Mouse (Mus musculus) midbrain, embryonic 16.5 days (tissue): Measurements from ENCODE around the gene Ppp2r5c. TPM values are rescaled to one million over a fixed set of nuclear protein-coding genes. Genes with fewer than 3 reads are reported as not detected.
A peak's percentile ranks its signal among the peaks of the same experiment; 100 is the strongest.

ENCODE experiments used
- ATAC-seq: fragments of 200-750 bp; cut with Nextera tagmentation; 2 replicates; pipeline ENCODE4 v1.8.0; 2017; ENCODE audit warnings: moderate TSS enrichment
- H3K27ac ChIP-seq: fragments of 300-500 bp; sonication (generic); 2 replicates; pipeline ENCODE4 v1.5.1; 2014; ENCODE audit warnings: mild to moderate bottlenecking, low read length, mixed read lengths
- H3K27me3 ChIP-seq: fragments of 300-500 bp; sonication (generic); 2 replicates; pipeline ENCODE4 v1.6.1; 2014; ENCODE audit warnings: low read depth, low read length, mixed read lengths; ENCODE audit not compliant: control insufficient read depth, insufficient read depth
- H3K36me3 ChIP-seq: fragments of 300-500 bp; sonication (generic); 2 replicates; pipeline ENCODE4 v1.6.1; 2014; ENCODE audit warnings: mild to moderate bottlenecking, low read length, moderate library complexity, mixed read lengths; ENCODE audit not compliant: control insufficient read depth, insufficient read depth
- H3K4me1 ChIP-seq: fragments of 300-500 bp; sonication (generic); 2 replicates; pipeline ENCODE4 v1.6.1; 2014; ENCODE audit warnings: mild to moderate bottlenecking, low read length, mixed read lengths; ENCODE audit not compliant: control insufficient read depth, insufficient read depth
- H3K4me2 ChIP-seq: fragments of 300-500 bp; sonication (generic); 2 replicates; pipeline ENCODE4 v1.6.1; 2014; ENCODE audit warnings: mild to moderate bottlenecking, low read length, mixed read lengths
- H3K4me3 ChIP-seq: fragments of 300-500 bp; sonication (generic); 2 replicates; pipeline ENCODE4 v1.5.1; 2014; ENCODE audit warnings: low read depth, mild to moderate bottlenecking, low read length, moderate library complexity, mixed read lengths
- H3K9ac ChIP-seq: fragments of 300-500 bp; sonication (generic); 2 replicates; pipeline ENCODE4 v1.6.1; 2014; ENCODE audit warnings: low read depth, low read length, mixed read lengths
- H3K9me3 ChIP-seq: fragments of 300-500 bp; sonication (generic); replicated peaks from 2 replicates; pipeline ENCODE4 v1.6.1; 2014; ENCODE audit warnings: mild to moderate bottlenecking, low read length, mixed read lengths; ENCODE audit not compliant: control insufficient read depth, poor library complexity, severe bottlenecking
- WGBS: fragments of 180-500 bp; shearing (Covaris S2); extraction: QIAGEN DNeasy Blood & Tissue Kit; methylation state at CpG from one replicate; pipeline ENCODE4 v1.1.7; 2014; 5-methylcytosine and 5-hydroxymethylcytosine counted together
- polyA plus RNA-seq: library from polyadenylated mRNA; unstranded; fragments of >200 nt; fragmentation: Nextera tagmentation; extraction: Ambion mirVana; gene quantifications from 2 replicates; pipeline ENCODE4 v1.2.1, GENCODE M21; 2015

The Ppp2r5c gene
- polyA plus RNA-seq, 1 experiment from 2014 or later = 144 TPM

DNA sequence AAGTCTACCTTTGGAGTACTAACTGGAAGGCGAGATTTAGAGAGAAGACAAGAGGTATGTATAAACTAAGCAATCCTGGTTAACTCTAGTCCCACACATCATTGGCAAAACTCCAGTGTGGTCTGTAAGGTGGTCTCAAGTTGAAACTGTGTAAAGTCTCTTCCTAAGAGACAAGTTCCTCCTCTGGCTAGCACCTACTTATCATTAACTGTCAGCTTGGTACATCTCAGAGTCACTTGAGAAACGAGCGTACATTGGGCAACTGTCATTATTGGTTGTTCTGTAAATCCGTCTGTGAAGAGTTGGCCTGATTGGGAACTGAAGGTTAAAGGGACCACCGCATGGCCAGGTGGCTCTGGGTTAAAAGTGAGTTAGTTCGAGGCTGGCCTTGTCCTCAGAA, 141.7 kb downstream of the Ppp2r5c start:
- ATAC-seq = no peak
- H3K4me1 ChIP-seq = peaks cover 15% of the 10 kb centered on the region
- no peaks in the 10 kb centered on the region for H3K9me3 ChIP-seq

DNA sequence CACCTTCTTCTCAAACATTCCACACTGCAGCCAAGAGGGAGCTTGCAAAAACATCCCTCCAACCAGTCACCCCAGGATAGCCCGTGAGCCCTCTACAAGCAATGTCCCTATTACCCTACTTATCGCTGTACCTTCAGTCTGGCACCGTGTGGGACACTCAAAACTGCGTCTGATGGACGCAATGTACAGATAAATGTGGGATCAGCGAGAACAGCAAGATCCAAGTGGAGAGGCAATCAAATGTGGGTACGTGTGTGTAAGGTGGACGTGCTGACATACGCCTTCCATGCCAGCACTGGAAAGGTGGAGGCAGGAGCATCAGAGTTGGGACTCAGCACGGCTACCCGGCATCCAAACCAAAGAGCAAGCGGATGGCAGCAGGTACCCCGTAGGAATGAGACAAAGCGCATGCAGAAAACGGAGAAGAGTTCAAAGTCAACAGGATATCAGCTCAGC, 143.9 kb downstream of the Ppp2r5c start:
- 2% methylated on average over 15 of the region's 15 CpGs for WGBS
- Histone ChIP-seq H3K9me3 (no peaks in the 10 kb centered on the region), H3K27me3 (no peaks in the 10 kb centered on the region), H3K9ac (peak overlapping the region; percentile 83), H3K4me1 (peaks cover 15% of the 10 kb centered on the region), H3K4me3 (peak overlapping the region; percentile 80), H3K4me2 (peak overlapping the region; percentile 72), H3K36me3 (no peaks in the 10 kb centered on the region), H3K27ac (peak overlapping the region; percentile 97)
- ATAC-seq = no peak; the same call in 1 of the 2 replicates

More for the DNA sequence above, 141.7 kb downstream of the Ppp2r5c start:
- H3K36me3 ChIP-seq = no peaks in the 10 kb centered on the region
- WGBS = 78% methylated on average over 6 of the region's 6 CpGs
- H3K27ac ChIP-seq = no peak overlapping the region
- H3K4me2 ChIP-seq = no peak overlapping the region
- H3K4me3 ChIP-seq = no peak overlapping the region
- no peaks in the 10 kb centered on the region for H3K27me3 ChIP-seq
- H3K9ac ChIP-seq = no peak overlapping the region

- ATAC-seq = peak; percentile 95
Measured at GRCm38 (mm10) chr12:110591260-110591883, 144.5 kb downstream of the Ppp2r5c start.

DNA sequence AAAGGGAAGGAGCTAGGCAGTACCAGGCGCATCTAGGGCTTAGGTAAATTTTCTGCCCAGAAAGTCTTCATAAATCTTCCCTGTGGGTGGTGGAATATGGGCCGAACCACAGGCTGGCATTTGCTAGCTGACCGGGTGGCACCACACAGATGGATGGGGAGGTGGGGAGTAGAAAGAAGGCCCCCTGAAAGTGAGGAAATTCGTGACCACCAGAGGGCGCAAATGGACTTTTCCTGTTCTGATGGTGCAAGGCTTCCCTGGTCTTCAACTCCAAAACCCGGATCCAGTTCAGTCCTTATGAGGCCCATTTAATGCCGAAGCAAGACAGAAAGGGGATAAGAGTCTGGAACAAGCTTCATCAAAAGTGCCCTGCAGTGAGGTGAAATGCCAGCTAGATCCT, 151.6 kb downstream of the Ppp2r5c start:
- peaks cover 23% of the 10 kb centered on the region for H3K4me1 ChIP-seq
- H3K36me3 ChIP-seq = no peaks in the 10 kb centered on the region
- H3K9ac ChIP-seq = no peak overlapping the region
- no peaks in the 10 kb centered on the region for H3K9me3 ChIP-seq
- no peaks in the 10 kb centered on the region for H3K27me3 ChIP-seq
- ATAC-seq = no peak
- no peak overlapping the region for H3K4me2 ChIP-seq
- no peak overlapping the region for H3K27ac ChIP-seq
- no peak overlapping the region for H3K4me3 ChIP-seq
- 7% methylated on average over 7 of the region's 7 CpGs for WGBS

More at GRCm38 (mm10) chr12:110591260-110591883, 144.5 kb downstream of the Ppp2r5c start:
- Histone ChIP-seq H3K4me1 (peaks cover 15% of the 10 kb centered on the region), H3K27me3 (no peaks in the 10 kb centered on the region), H3K27ac (peak overlapping the region; percentile 97), H3K4me2 (peak overlapping the region; percentile 90), H3K36me3 (no peaks in the 10 kb centered on the region), H3K9ac (peak overlapping the region; percentile 83), H3K9me3 (no peaks in the 10 kb centered on the region), H3K4me3 (peak overlapping the region; percentile 80)
- WGBS = under 1% methylated on average over 56 of the region's 56 CpGs

DNA sequence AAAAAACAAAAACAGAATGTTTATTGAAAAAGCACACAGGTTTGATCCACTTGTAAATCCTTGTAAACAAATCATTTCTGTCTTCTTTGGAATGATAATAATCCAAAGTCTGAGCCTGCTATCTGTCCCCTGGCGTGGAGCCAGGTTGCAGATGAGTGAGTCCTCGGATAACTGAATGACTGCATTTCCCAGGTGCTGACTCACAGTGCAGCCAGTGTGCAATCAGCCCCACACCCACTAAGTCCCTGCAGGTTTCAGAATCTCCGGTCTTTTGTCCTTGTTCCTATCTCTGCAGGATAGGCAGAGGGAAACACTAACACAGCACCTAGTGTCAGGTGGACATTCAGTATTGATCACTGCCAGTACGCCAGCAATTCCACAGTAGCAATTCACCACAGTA, 152.9 kb downstream of the Ppp2r5c start:
- Histone ChIP-seq H3K36me3 (no peaks in the 10 kb centered on the region), H3K27ac (no peak overlapping the region), H3K9me3 (no peaks in the 10 kb centered on the region), H3K4me2 (peak overlapping the region; percentile 96; the same call in 1 of the 2 replicates), H3K4me3 (no peak overlapping the region), H3K4me1 (peaks cover 34% of the 10 kb centered on the region), H3K9ac (peak overlapping the region; percentile 42; the same call in 1 of the 2 replicates), H3K27me3 (no peaks in the 10 kb centered on the region)
- ATAC-seq = no peak
- WGBS = 74% methylated on average over 4 of the region's 4 CpGs

GRCm38 (mm10) chr12:110600225-110600991, 153.5 kb downstream of the Ppp2r5c start:
- no peaks in the 10 kb centered on the region for H3K36me3 ChIP-seq
- WGBS = 57% methylated on average over 13 of the region's 13 CpGs
- H3K27ac ChIP-seq = peak overlapping the region; percentile 98
- H3K27me3 ChIP-seq = no peaks in the 10 kb centered on the region
- H3K9me3 ChIP-seq = no peaks in the 10 kb centered on the region
- peak overlapping the region; percentile 96 for H3K4me2 ChIP-seq
- peak; percentile 27; the same call in 1 of the 2 replicates for ATAC-seq
- peak overlapping the region; percentile 97 for H3K4me3 ChIP-seq
- H3K9ac ChIP-seq = peak overlapping the region; percentile 49
- peaks cover 36% of the 10 kb centered on the region for H3K4me1 ChIP-seq

DNA sequence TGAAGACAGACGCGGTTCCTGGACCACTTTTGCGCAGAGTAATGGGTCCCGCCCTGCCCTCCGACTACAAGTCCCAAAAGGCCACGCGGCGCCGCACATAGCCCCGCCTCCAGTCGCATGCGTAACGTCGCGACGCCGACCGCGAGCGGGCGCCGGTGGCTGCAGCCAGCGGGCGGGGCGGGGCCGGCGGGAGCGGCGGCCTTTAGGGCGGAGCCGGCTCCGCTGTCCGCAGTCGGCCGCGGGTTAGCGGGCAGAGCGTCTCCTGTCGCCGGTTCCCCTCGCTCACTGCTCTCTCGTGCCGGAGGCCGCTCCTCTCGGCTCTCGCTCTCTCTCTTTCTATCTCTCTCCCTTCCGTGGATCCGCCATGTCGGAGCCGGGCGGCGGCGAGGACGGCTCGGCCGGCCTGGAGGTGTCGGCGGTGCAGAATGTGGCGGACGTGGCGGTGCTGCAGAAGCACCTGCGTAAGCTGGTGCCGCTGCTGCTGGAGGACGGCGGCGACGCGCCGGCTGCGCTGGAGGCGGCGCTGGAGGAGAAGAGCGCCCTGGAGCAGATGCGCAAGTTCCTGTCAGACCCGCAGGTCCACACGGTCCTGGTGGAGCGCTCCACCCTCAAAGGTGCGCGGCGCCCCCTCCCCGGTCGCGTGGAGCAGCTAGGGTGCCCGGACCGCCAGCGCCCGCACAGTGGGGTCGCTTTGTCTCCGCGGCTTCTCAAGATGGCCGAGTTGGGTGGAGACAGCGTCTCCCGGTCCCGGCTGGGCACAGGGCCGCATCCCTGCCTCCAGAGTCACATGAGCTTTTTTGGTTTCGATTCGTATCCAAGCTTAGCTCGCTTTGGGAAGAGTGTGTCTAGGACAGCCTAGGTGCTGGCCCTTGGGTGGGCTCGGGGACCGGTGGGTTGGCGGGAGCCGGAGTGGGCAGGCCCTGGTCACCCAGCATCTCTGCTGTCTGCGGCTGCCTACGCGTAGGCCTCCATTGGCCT, 154.6 kb downstream of the Ppp2r5c start, which contains the start of gene Dync1h1:
Gene Dync1h1, plus strand, starts transcription at position 212 of the 978 bp plus-strand sequence.
- under 1% methylated on average over 90 of the region's 105 CpGs for WGBS
- no peaks in the 10 kb centered on the region for H3K27me3 ChIP-seq
- H3K4me3 ChIP-seq = peak within 1 kb of the TSS; percentile 97
- peak; percentile 95 for ATAC-seq
- peaks cover 36% of the 10 kb centered on the region for H3K4me1 ChIP-seq
- peak within 1 kb of the TSS; percentile 98 for H3K27ac ChIP-seq
- H3K4me2 ChIP-seq = peak within 1 kb of the TSS; percentile 96
- H3K9me3 ChIP-seq = no peaks in the 10 kb centered on the region
- H3K36me3 ChIP-seq = no peaks in the 10 kb centered on the region
- H3K9ac ChIP-seq = peak within 1 kb of the TSS; percentile 99

DNA sequence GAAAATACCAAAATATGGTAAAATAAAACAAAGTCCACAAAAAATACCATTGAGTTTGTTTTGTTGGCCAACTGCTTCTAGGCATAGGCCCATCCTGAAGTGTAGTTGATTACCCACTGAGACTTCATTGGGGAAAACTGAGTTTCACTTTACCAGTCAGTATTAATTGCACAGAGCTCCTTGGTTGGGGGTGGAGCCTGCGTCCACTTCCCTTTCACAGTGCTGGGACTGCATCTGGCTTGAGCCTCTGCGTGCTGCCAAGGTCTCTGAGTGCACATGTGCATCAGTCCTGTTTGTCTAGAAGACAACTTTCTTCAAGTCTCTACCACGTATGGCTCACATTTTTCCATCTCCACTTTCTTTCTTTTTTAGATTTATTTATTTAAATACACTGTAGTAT, 159.2 kb downstream of the Ppp2r5c start:
- no peak overlapping the region for H3K9ac ChIP-seq
- H3K4me3 ChIP-seq = no peak overlapping the region
- no peak for ATAC-seq
- no peaks in the 10 kb centered on the region for H3K9me3 ChIP-seq
- WGBS = 93% methylated on average over 3 of the region's 3 CpGs
- no peak overlapping the region for H3K4me2 ChIP-seq
- H3K4me1 ChIP-seq = peaks cover 27% of the 10 kb centered on the region
- H3K27ac ChIP-seq = no peak overlapping the region
- no peaks in the 10 kb centered on the region for H3K36me3 ChIP-seq
- no peaks in the 10 kb centered on the region for H3K27me3 ChIP-seq
